Mouse (Mus musculus): ENCODE data around the gene Clint1.

- no peak for TF ChIP-seq POLR2A (IDR thresholded peaks at IDR 0.05; ENCODE audit: control insufficient read depth, low read depth, low read length)
- no peak for TF ChIP-seq CTCF (IDR thresholded peaks at IDR 0.05; ENCODE audit: control insufficient read depth, insufficient read depth, insufficient replicate concordance, low read depth, low read length)
Measured at GRCm38 (mm10) chr11:45884029-45884428, 32.2 kb downstream of the Clint1 start.

All from testis, adult 2 months (tissue).